ENCODE assay signal across 8 mouse cellular contexts in genomic region chr4:136173210-136173715, GRCm38 (mm10). TPM values are rescaled to one million over a fixed set of nuclear protein-coding genes. Genes with fewer than 3 reads are reported as not detected.
DNase-seq lines count a peak whose midpoint lies in the region; ATAC-seq and TF ChIP-seq lines count a peak whose summit lies in the region.

No protein-coding gene starts in this region.

- H3K4me2 ChIP-seq in heart, embryonic 13.5 days = peak overlapping the region; percentile 100
- H3K4me2 ChIP-seq in midbrain, embryonic 13.5 days (replicated peaks) = peak overlapping the region; percentile 100

- no peaks in the 10 kb centered on the region for H3K36me3 ChIP-seq in heart, embryonic 13.5 days
- H3K36me3 ChIP-seq in G1E (replicated peaks) = peaks cover 44% of the 10 kb centered on the region
- peaks cover 18% of the 10 kb centered on the region; the same call in 1 of the 2 replicates for H3K36me3 ChIP-seq in hindbrain, embryonic 10.5 days
- H3K36me3 ChIP-seq in midbrain, embryonic 13.5 days = no peaks in the 10 kb centered on the region

- no peaks in the 10 kb centered on the region for H3K9me3 ChIP-seq in heart, embryonic 13.5 days
- no peaks in the 10 kb centered on the region for H3K9me3 ChIP-seq in G1E (replicated peaks)
- no peaks in the 10 kb centered on the region for H3K9me3 ChIP-seq in hindbrain, embryonic 10.5 days
- no peaks in the 10 kb centered on the region for H3K9me3 ChIP-seq in midbrain, embryonic 13.5 days

- no peaks in the 10 kb centered on the region for H3K27me3 ChIP-seq in heart, embryonic 13.5 days (replicated peaks)
- no peaks in the 10 kb centered on the region for H3K27me3 ChIP-seq in G1E (ENCODE audit: insufficient read depth, low read length)
- H3K27me3 ChIP-seq in hindbrain, embryonic 10.5 days (ENCODE audit: insufficient read depth, poor library complexity, severe bottlenecking) = 0 out of 2 replicates have a peak, but pooled peaks cover 5% of the 10 kb centered on the region
- peaks cover 5% of the 10 kb centered on the region; the same call in 1 of the 2 replicates for H3K27me3 ChIP-seq in midbrain, embryonic 13.5 days

- intact Hi-C loops in heart, postnatal 10 days (cut with DNase I) = no loop called here
- intact Hi-C loops in left cerebral cortex, adult 2 months (cut with DNase I) = no loop called here

- peak overlapping the region; percentile 93 for H3K9ac ChIP-seq in heart, embryonic 13.5 days
- H3K9ac ChIP-seq in midbrain, embryonic 13.5 days (replicated peaks) = peak overlapping the region; percentile 74

- peaks cover 60% of the 10 kb centered on the region for H3K4me1 ChIP-seq in heart, embryonic 13.5 days
- H3K4me1 ChIP-seq in G1E (ENCODE audit: insufficient read depth, low read depth, low read length) = peaks cover 70% of the 10 kb centered on the region
- H3K4me1 ChIP-seq in hindbrain, embryonic 10.5 days (replicated peaks) = peaks cover 65% of the 10 kb centered on the region
- peaks cover 56% of the 10 kb centered on the region for H3K4me1 ChIP-seq in midbrain, embryonic 13.5 days (replicated peaks)

- no peak for ATAC-seq in heart, embryonic 13.5 days (ENCODE audit: extremely low read depth, insufficient number of reproducible peaks, low FRiP score, low TSS enrichment)
- no peak for ATAC-seq in G1E (ENCODE audit: extremely low read depth, insufficient number of reproducible peaks, low FRiP score, poor library complexity, severe bottlenecking)
- ATAC-seq in midbrain, embryonic 13.5 days = no peak

- TF ChIP-seq CTCF in G1E (IDR thresholded peaks at IDR 0.05; ENCODE audit: low read depth, low read length) = no peak
- TF ChIP-seq CTCF in left cerebral cortex, adult 2 months (IDR thresholded peaks at IDR 0.05) = no peak

- 6% methylated on average over 14 of the region's 14 CpGs for WGBS in heart, embryonic 13.5 days
- 2% methylated on average over 14 of the region's 14 CpGs for WGBS in hindbrain, embryonic 10.5 days
- WGBS in midbrain, embryonic 13.5 days = 1% methylated on average over 14 of the region's 14 CpGs

- DNase-seq in heart, postnatal 10 days = no peak
- no peak for DNase-seq in G1E (ENCODE audit: low spot score)
- peak; percentile 40 for DNase-seq in hindbrain, embryonic 10.5 days (ENCODE audit: low spot score)
- DNase-seq in left cerebral cortex, adult 2 months (ENCODE audit: extremely low spot score in 1 of 2, low spot score in 2 of 2) = no peak
- DNase-seq in right cerebral cortex, adult 2 months (ENCODE audit: low spot score in 2 of 2) = no peak
- DNase-seq in left cerebral cortex, adult 11 months (ENCODE audit: low spot score) = no peak

- peak overlapping the region; percentile 65 for H3K27ac ChIP-seq in heart, embryonic 13.5 days (replicated peaks)
- peak overlapping the region; percentile 93 for H3K27ac ChIP-seq in hindbrain, embryonic 10.5 days
- H3K27ac ChIP-seq in midbrain, embryonic 13.5 days = no peak overlapping the region
- H3K27ac ChIP-seq in left cerebral cortex, adult 2 months = no peak overlapping the region

- H3K4me3 ChIP-seq in heart, embryonic 13.5 days = peak overlapping the region; percentile 85
- H3K4me3 ChIP-seq in G1E (ENCODE audit: low read depth, low read length) = peak overlapping the region; percentile 96
- H3K4me3 ChIP-seq in hindbrain, embryonic 10.5 days = peak overlapping the region; percentile 91
- H3K4me3 ChIP-seq in midbrain, embryonic 13.5 days (replicated peaks) = peak overlapping the region; percentile 71
- H3K4me3 ChIP-seq in left cerebral cortex, adult 2 months = no peak overlapping the region

RNA-seq across cellular contexts. Expression of gene E2f2, which starts 1.1 kb away (rescaled TPM):
- 6.2 and 6.6 TPM in 2 replicates for polyA plus RNA-seq in heart, embryonic 13.5 days (2015; fragmentation: Nextera tagmentation; extraction: Ambion mirVana)
- 1 to 10 TPM; 4.3 to 6.8 TPM for total RNA-seq in heart, postnatal 10 days (2021)
- 29.9 and 70.3 TPM in 2 replicates for total RNA-seq in G1E (2014; fragmentation: Nextera tagmentation)
- total RNA-seq in G1E (2017) = 14.1 and 16.3 TPM in 2 replicates
- polyA plus RNA-seq in G1E (2012) = 45.6 and 45.9 TPM in 2 replicates
- polyA plus RNA-seq in hindbrain, embryonic 10.5 days (2016; fragmentation: Nextera tagmentation; extraction: Ambion mirVana) = 9.0 and 9.4 TPM in 2 replicates
- 3.8 and 4.0 TPM in 2 replicates for polyA plus RNA-seq in midbrain, embryonic 13.5 days (2015; fragmentation: Nextera tagmentation; extraction: Ambion mirVana)
- total RNA-seq in left cerebral cortex, adult 2 months (2021) = 1 to 10 TPM in 1 of 2 experiments, under 1 TPM in 1; 0.36 to 1.3 TPM

RNA-seq across cellular contexts. Expression of gene Id3, which starts 30.0 kb away (rescaled TPM):
- polyA plus RNA-seq in heart, embryonic 13.5 days (2015; fragmentation: Nextera tagmentation; extraction: Ambion mirVana) = 288 and 305 TPM in 2 replicates
- total RNA-seq in heart, postnatal 10 days (2021) = 100 to 1,000 TPM; 104 TPM
- not detected in 2 replicates for total RNA-seq in G1E (2014; fragmentation: Nextera tagmentation)
- total RNA-seq in G1E (2017) = 0.22 TPM in 1 of 2 replicates, not detected in the other
- not detected in 2 replicates for polyA plus RNA-seq in G1E (2012)
- 576 and 684 TPM in 2 replicates for polyA plus RNA-seq in hindbrain, embryonic 10.5 days (2016; fragmentation: Nextera tagmentation; extraction: Ambion mirVana)
- polyA plus RNA-seq in midbrain, embryonic 13.5 days (2015; fragmentation: Nextera tagmentation; extraction: Ambion mirVana) = 175 and 214 TPM in 2 replicates
- total RNA-seq in left cerebral cortex, adult 2 months (2021) = 10 to 100 TPM; 26.8 to 36.1 TPM

RNA-seq across cellular contexts. Expression of gene Asap3, which starts 32.9 kb away (rescaled TPM):
- polyA plus RNA-seq in heart, embryonic 13.5 days (2015; fragmentation: Nextera tagmentation; extraction: Ambion mirVana) = 2.6 and 3.4 TPM in 2 replicates
- 10 to 100 TPM in 1 of 2 experiments, 1 to 10 TPM in 1; 5.7 to 10.8 TPM for total RNA-seq in heart, postnatal 10 days (2021)
- 0.30 TPM in 1 of 2 replicates, not detected in the other for total RNA-seq in G1E (2014; fragmentation: Nextera tagmentation)
- total RNA-seq in G1E (2017) = 0.05 and 0.06 TPM in 2 replicates
- polyA plus RNA-seq in G1E (2012) = 0.04 and 0.05 TPM in 2 replicates
- 5.2 and 6.5 TPM in 2 replicates for polyA plus RNA-seq in hindbrain, embryonic 10.5 days (2016; fragmentation: Nextera tagmentation; extraction: Ambion mirVana)
- 3.9 and 4.5 TPM in 2 replicates for polyA plus RNA-seq in midbrain, embryonic 13.5 days (2015; fragmentation: Nextera tagmentation; extraction: Ambion mirVana)
- total RNA-seq in left cerebral cortex, adult 2 months (2021) = 1 to 10 TPM; 2.2 to 2.4 TPM

Comparison
In these comparisons a context has a peak if more than half of its experiments do, and no peak if none do; other contexts are left out.
1. H3K27ac ChIP-seq: peak in heart, embryonic 13.5 days (single experiment) and hindbrain, embryonic 10.5 days (single experiment); none in midbrain, embryonic 13.5 days (single experiment) and left cerebral cortex, adult 2 months (single experiment).
2. RNA of gene Id3, which starts 30.0 kb away (polyA plus RNA-seq): 576 to 684 TPM in hindbrain, embryonic 10.5 days, 288 to 305 TPM in heart, embryonic 13.5 days and 175 to 214 TPM in midbrain, embryonic 13.5 days; not detected in G1E; every median in the first group is over 100 times any median in the second.